Mouse (Mus musculus): ENCODE data around the gene Sectm1b. TPM values are rescaled to one million over a fixed set of nuclear protein-coding genes. Genes with fewer than 3 reads are reported as not detected.
"Not testable (repeated sequence)": the region's sequence is repeated elsewhere in the genome, so short reads cannot be mapped to it uniquely, and the experiment has no call there.

The Sectm1b gene
- polyA plus RNA-seq, 1 experiment from 2014 or later: not detected

- Histone ChIP-seq H3K36me3 (no peaks in the 10 kb centered on the region), H3K4me3 (no peak overlapping the region), H3K4me2 (no peak overlapping the region), H3K9ac (no peak overlapping the region), H3K27me3 (peaks cover 7% of the 10 kb centered on the region; the same call in 1 of the 2 replicates), H3K27ac (no peak overlapping the region), H3K9me3 (replicated peaks) (no peaks in the 10 kb centered on the region), H3K4me1 (replicated peaks) (no peaks in the 10 kb centered on the region)
- WGBS: 88% methylated on average over 2 of the region's 2 CpGs
- ATAC-seq (replicated peaks; ENCODE audit: insufficient number of reproducible peaks, insufficient read depth, low FRiP score, low read depth): no peak
Observed at GRCm38 (mm10) chr11:121067895-121068294, 4.5 kb upstream of the Sectm1b start.

- no peak overlapping the region for H3K27ac ChIP-seq
- H3K9ac ChIP-seq: no peak overlapping the region
- no peaks in the 10 kb centered on the region for H3K36me3 ChIP-seq
- no peaks in the 10 kb centered on the region for H3K9me3 ChIP-seq (replicated peaks)
- peaks cover 7% of the 10 kb centered on the region; the same call in 1 of the 2 replicates for H3K27me3 ChIP-seq
- 72% methylated on average over 3 of the region's 3 CpGs for WGBS
- no peak for ATAC-seq (replicated peaks; ENCODE audit: insufficient number of reproducible peaks, insufficient read depth, low FRiP score, low read depth)
- H3K4me3 ChIP-seq: no peak overlapping the region
- H3K4me1 ChIP-seq (replicated peaks): peaks cover 7% of the 10 kb centered on the region
- H3K4me2 ChIP-seq: no peak overlapping the region
Observed at GRCm38 (mm10) chr11:121064197-121064596, 828 bp upstream of the Sectm1b start.

- no peak for ATAC-seq (replicated peaks; ENCODE audit: insufficient number of reproducible peaks, insufficient read depth, low FRiP score, low read depth)
- peaks cover 10% of the 10 kb centered on the region for H3K4me1 ChIP-seq (replicated peaks)
- no peaks in the 10 kb centered on the region for H3K36me3 ChIP-seq
- H3K4me2 ChIP-seq: no peak overlapping the region
- no peak overlapping the region for H3K9ac ChIP-seq
- H3K9me3 ChIP-seq (replicated peaks): no peaks in the 10 kb centered on the region
- H3K27me3 ChIP-seq: peaks cover 7% of the 10 kb centered on the region; the same call in 1 of the 2 replicates
- H3K27ac ChIP-seq: no peak overlapping the region
- H3K4me3 ChIP-seq: no peak overlapping the region
- 32% methylated on average over 8 of the region's 8 CpGs for WGBS
Observed at GRCm38 (mm10) chr11:121061615-121062014, 1.8 kb downstream of the Sectm1b start.

- peaks cover 14% of the 10 kb centered on the region for H3K4me1 ChIP-seq (replicated peaks)
- H3K4me3 ChIP-seq; ATAC-seq (replicated peaks; ENCODE audit: insufficient number of reproducible peaks, insufficient read depth, low FRiP score, low read depth); H3K4me2 ChIP-seq; H3K9ac ChIP-seq; H3K27ac ChIP-seq; H3K9me3 ChIP-seq (replicated peaks); H3K36me3 ChIP-seq; H3K27me3 ChIP-seq: not testable (repeated sequence)
- 91% methylated on average over 6 of the region's 6 CpGs for WGBS
Observed at GRCm38 (mm10) chr11:121060401-121061067, 2.8 kb downstream of the Sectm1b start.

GRCm38 (mm10) chr11:121059471-121059870, 3.9 kb downstream of the Sectm1b start:
- Histone ChIP-seq H3K4me1 (replicated peaks) (peaks cover 14% of the 10 kb centered on the region), H3K9ac (no peak overlapping the region), H3K4me2 (no peak overlapping the region), H3K9me3 (replicated peaks) (no peaks in the 10 kb centered on the region), H3K4me3 (no peak overlapping the region), H3K27me3 (no peaks in the 10 kb centered on the region), H3K36me3 (no peaks in the 10 kb centered on the region), H3K27ac (no peak overlapping the region)
- 87% methylated on average over 4 of the region's 4 CpGs for WGBS
- ATAC-seq (replicated peaks; ENCODE audit: insufficient number of reproducible peaks, insufficient read depth, low FRiP score, low read depth): no peak

GRCm38 (mm10) chr11:121058956-121059355, 4.4 kb downstream of the Sectm1b start:
- 85% methylated on average over 4 of the region's 4 CpGs for WGBS
- Histone ChIP-seq H3K9me3 (replicated peaks) (no peaks in the 10 kb centered on the region), H3K27ac (no peak overlapping the region), H3K4me1 (replicated peaks) (peaks cover 14% of the 10 kb centered on the region), H3K9ac (no peak overlapping the region), H3K4me3 (no peak overlapping the region), H3K36me3 (no peaks in the 10 kb centered on the region), H3K4me2 (no peak overlapping the region), H3K27me3 (0 out of 2 replicates have a peak, but pooled peaks cover 2% of the 10 kb centered on the region)
- no peak for ATAC-seq (replicated peaks; ENCODE audit: insufficient number of reproducible peaks, insufficient read depth, low FRiP score, low read depth)

- 71% methylated on average over 5 of the region's 5 CpGs for WGBS
- 0 out of 2 replicates have a peak, but pooled peaks cover 5% of the 10 kb centered on the region for H3K27me3 ChIP-seq
- H3K9ac ChIP-seq: no peak overlapping the region
- no peak overlapping the region for H3K4me2 ChIP-seq
- no peak for ATAC-seq (replicated peaks; ENCODE audit: insufficient number of reproducible peaks, insufficient read depth, low FRiP score, low read depth)
- no peak overlapping the region for H3K27ac ChIP-seq
- no peak overlapping the region for H3K4me3 ChIP-seq
- H3K9me3 ChIP-seq (replicated peaks): no peaks in the 10 kb centered on the region
- H3K36me3 ChIP-seq: no peaks in the 10 kb centered on the region
- peaks cover 16% of the 10 kb centered on the region for H3K4me1 ChIP-seq (replicated peaks)
Observed at GRCm38 (mm10) chr11:121058122-121058521, 5.2 kb downstream of the Sectm1b start.

GRCm38 (mm10) chr11:121056536-121057236, 6.7 kb downstream of the Sectm1b start:
- Histone ChIP-seq H3K9me3 (replicated peaks) (no peaks in the 10 kb centered on the region), H3K4me1 (replicated peaks) (peaks cover 16% of the 10 kb centered on the region), H3K4me2 (no peak overlapping the region), H3K36me3 (no peaks in the 10 kb centered on the region), H3K9ac (no peak overlapping the region), H3K4me3 (no peak overlapping the region), H3K27me3 (0 out of 2 replicates have a peak, but pooled peaks cover 5% of the 10 kb centered on the region), H3K27ac (no peak overlapping the region)
- 0 out of 2 replicates have a peak, but pooled peaks have one; percentile 29 for ATAC-seq (replicated peaks; ENCODE audit: insufficient number of reproducible peaks, insufficient read depth, low FRiP score, low read depth)
- WGBS: 45% methylated on average over 7 of the region's 7 CpGs

GRCm38 (mm10) chr11:121053536-121053935, 9.8 kb downstream of the Sectm1b start:
- Histone ChIP-seq H3K4me2 (no peak overlapping the region), H3K9ac (no peak overlapping the region), H3K27me3 (0 out of 2 replicates have a peak, but pooled peaks cover 5% of the 10 kb centered on the region), H3K27ac (no peak overlapping the region), H3K9me3 (replicated peaks) (no peaks in the 10 kb centered on the region), H3K36me3 (no peaks in the 10 kb centered on the region), H3K4me3 (no peak overlapping the region), H3K4me1 (replicated peaks) (peaks cover 9% of the 10 kb centered on the region; the same call in 1 of the 2 replicates)
- ATAC-seq (replicated peaks; ENCODE audit: insufficient number of reproducible peaks, insufficient read depth, low FRiP score, low read depth): peak; percentile 4; the same call in 1 of the 2 replicates
- 14% methylated on average over 8 of the region's 8 CpGs for WGBS

GRCm38 (mm10) chr11:121052387-121052786, 11.0 kb downstream of the Sectm1b start:
- H3K9me3 ChIP-seq (replicated peaks): no peaks in the 10 kb centered on the region
- no peak for ATAC-seq (replicated peaks; ENCODE audit: insufficient number of reproducible peaks, insufficient read depth, low FRiP score, low read depth)
- peaks cover 9% of the 10 kb centered on the region; the same call in 1 of the 2 replicates for H3K4me1 ChIP-seq (replicated peaks)
- H3K9ac ChIP-seq: no peak overlapping the region
- H3K4me3 ChIP-seq: no peak overlapping the region
- 0 out of 2 replicates have a peak, but pooled peaks cover 5% of the 10 kb centered on the region for H3K27me3 ChIP-seq
- no peaks in the 10 kb centered on the region for H3K36me3 ChIP-seq
- H3K27ac ChIP-seq: no peak overlapping the region
- 72% methylated on average over 4 of the region's 4 CpGs for WGBS
- no peak overlapping the region for H3K4me2 ChIP-seq

GRCm38 (mm10) chr11:121051793-121052192, 11.6 kb downstream of the Sectm1b start:
- Histone ChIP-seq H3K27me3 (0 out of 2 replicates have a peak, but pooled peaks cover 5% of the 10 kb centered on the region), H3K4me3 (no peak overlapping the region), H3K9ac (no peak overlapping the region), H3K4me2 (no peak overlapping the region), H3K27ac (no peak overlapping the region), H3K9me3 (replicated peaks) (no peaks in the 10 kb centered on the region), H3K36me3 (no peaks in the 10 kb centered on the region), H3K4me1 (replicated peaks) (peaks cover 8% of the 10 kb centered on the region; the same call in 1 of the 2 replicates)
- WGBS: 39% methylated on average over 1 of the region's 1 CpGs
- ATAC-seq (replicated peaks; ENCODE audit: insufficient number of reproducible peaks, insufficient read depth, low FRiP score, low read depth): no peak
